Mouse (Mus musculus): ENCODE data around the gene Muc3a.

DNA sequence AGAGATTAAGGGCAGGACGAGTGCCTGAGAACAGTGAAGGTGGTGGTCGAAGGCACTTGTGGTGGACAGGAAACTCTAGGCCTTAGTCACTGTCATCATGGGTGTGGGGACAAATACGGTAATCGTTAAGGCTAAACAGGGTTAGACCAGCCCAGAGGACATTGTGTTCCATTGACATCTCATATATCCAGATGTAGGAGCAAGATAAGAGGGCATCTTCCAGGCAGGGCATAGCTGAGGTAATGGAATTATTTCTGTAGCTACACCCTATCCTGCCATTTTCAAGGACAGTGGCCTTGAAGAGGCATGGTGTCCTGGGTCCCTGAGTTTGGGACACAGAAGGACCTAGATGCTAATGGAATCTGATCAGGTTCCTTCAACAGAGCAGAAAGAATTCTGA is 50.3 kb downstream of the Muc3a start:
- TF ChIP-seq CTCF (IDR thresholded peaks at IDR 0.05; ENCODE audit: borderline replicate concordance, control insufficient read depth, extremely low read depth, insufficient read depth, low read length, poor library complexity) (no peak), POLR2A (IDR thresholded peaks at IDR 0.05; ENCODE audit: control insufficient read depth, extremely low read depth, insufficient read depth, low read length, poor library complexity) (no peak)
